Mouse (Mus musculus) erythroblast, embryonic 14.5 days (primary cell): ENCODE data around the gene Obscn. TPM values are rescaled to one million over a fixed set of nuclear protein-coding genes. Genes with fewer than 3 reads are reported as not detected.
A peak's percentile ranks its signal among the peaks of the same experiment; 100 is the strongest.

Source experiments
- H3K27me3 ChIP-seq: 2 replicates; pipeline ENCODE4 v1.6.1; 2012; ENCODE audit warnings: inconsistent platforms; ENCODE audit not compliant: control insufficient read depth
- H3K36me3 ChIP-seq: 2 replicates; pipeline ENCODE4 v1.6.1; 2012; ENCODE audit warnings: mild to moderate bottlenecking, inconsistent platforms; ENCODE audit not compliant: control insufficient read depth
- H3K4me1 ChIP-seq: 2 replicates; pipeline ENCODE4 v1.6.1; 2012; ENCODE audit warnings: inconsistent platforms; ENCODE audit not compliant: control insufficient read depth
- H3K4me3 ChIP-seq: replicated peaks from 2 replicates; pipeline ENCODE3; 2012; ENCODE audit warnings: moderate library complexity, mild to moderate bottlenecking, inconsistent platforms
- H3K9me3 ChIP-seq: 2 replicates; pipeline ENCODE4 v1.6.1; 2012; ENCODE audit warnings: low read length, inconsistent platforms, mixed read lengths; ENCODE audit not compliant: control insufficient read depth
- GATA1 ChIP-seq: IDR thresholded peaks from 2 replicates; pipeline ENCODE4 v1.6.1; 2012; ENCODE audit warnings: low read length, inconsistent platforms, mixed read lengths
- TAL1 ChIP-seq: IDR thresholded peaks from 3 replicates; pipeline ENCODE4 v1.6.1; 2012; ENCODE audit warnings: low read length, inconsistent platforms, mixed read lengths
- polyA plus RNA-seq: library from polyadenylated mRNA; stranded (reverse); fragments of >175 nt; gene quantifications from 2 replicates; pipeline ENCODE4 v1.2.3, GENCODE M21; 2012

The Obscn gene
- 0.01 and 0.03 TPM in 2 replicates for polyA plus RNA-seq

DNA sequence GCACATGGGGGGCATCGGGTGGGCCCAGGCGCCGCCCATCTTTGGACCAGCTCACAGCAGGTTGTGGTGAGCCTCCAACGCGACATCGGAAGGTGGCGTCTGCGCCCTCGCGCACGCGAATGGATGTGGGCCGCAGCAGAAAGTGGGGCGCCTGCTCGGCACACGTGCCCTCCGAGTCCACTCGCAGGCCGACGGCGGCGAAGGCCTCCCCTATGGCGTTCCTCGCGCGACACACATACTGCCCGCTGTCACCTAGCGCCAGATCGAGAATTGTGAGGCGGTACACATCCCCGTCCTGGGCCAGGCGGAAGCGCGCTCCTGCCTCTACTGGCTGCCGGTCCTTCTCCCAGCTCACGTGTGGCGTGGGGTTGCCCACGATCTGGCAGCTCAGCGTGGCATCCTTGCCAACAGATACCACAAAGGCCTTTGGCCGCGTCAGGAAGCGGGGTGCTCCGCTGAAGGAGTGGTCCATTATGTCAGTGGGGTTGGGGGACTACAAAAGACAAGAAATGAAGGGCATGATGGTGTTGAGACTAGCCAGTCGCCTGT is at the start of gene Obscn:
Obscn (minus strand) TSS at position 499 of the 549 bp plus-strand sequence.
- TF ChIP-seq GATA1 (no peak), TAL1 (no peak)
- Histone ChIP-seq H3K27me3 (peaks cover 64% of the 10 kb centered on the region), H3K36me3 (no peaks in the 10 kb centered on the region), H3K4me3 (no peak within 1 kb of the TSS), H3K4me1 (no peaks in the 10 kb centered on the region), H3K9me3 (no peaks in the 10 kb centered on the region)

DNA sequence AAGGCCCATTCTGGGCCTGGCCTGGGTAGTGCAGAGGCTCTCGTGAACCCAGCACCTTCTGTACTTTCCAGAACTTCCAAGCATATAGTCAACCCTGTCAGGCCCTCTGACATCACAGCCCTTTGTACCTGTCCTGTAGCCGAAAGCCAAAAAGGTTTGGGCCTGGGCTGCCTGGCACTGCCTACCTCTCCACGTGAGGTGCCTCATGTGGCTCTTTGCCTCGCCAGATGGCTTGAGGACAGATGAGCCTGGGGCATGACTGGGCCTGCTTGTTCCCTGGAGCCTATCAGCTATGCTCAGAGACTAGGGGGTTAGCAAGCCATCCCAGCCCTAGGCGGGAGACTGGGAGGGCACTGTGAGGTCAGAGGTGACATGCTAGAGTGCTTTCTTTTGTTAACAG is 49.3 kb upstream of the Obscn start:
- peaks cover 68% of the 10 kb centered on the region for H3K4me1 ChIP-seq
- no peak for TF ChIP-seq TAL1
- TF ChIP-seq GATA1, result no peak

DNA sequence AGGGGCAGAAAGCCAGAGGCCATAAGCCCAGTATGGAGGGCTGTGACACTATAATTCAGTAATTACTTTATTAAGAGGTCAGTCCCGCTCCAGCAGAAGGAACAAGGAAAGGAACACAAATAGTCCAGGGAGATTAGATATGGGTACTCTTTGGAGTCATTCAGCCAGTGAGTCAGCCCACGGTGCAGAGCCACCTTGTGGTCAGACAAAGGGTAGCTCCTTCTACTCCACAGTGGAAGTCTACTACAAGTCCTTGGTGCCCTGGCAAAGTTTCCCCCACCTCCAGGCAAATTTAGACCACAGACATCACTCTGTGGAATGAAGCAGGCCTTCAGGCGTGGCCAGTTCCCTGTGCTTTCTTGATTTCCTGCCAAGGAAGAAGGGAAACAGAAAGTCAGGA is 47.6 kb upstream of the Obscn start:
- Histone ChIP-seq H3K4me3 (no peak overlapping the region), H3K4me1 (peaks cover 56% of the 10 kb centered on the region), H3K27me3 (peaks cover 13% of the 10 kb centered on the region), H3K36me3 (peaks cover 58% of the 10 kb centered on the region), H3K9me3 (no peaks in the 10 kb centered on the region)
- TF ChIP-seq TAL1, result no peak
- TF ChIP-seq GATA1, result 0 out of 2 replicates have a peak, but pooled peaks have one; percentile 17

More for the DNA sequence above, 49.3 kb upstream of the Obscn start:
- Histone ChIP-seq H3K27me3 (no peaks in the 10 kb centered on the region; the same call in 1 of the 2 replicates), H3K4me3 (no peak overlapping the region), H3K36me3 (peaks cover 63% of the 10 kb centered on the region), H3K9me3 (no peaks in the 10 kb centered on the region)

DNA sequence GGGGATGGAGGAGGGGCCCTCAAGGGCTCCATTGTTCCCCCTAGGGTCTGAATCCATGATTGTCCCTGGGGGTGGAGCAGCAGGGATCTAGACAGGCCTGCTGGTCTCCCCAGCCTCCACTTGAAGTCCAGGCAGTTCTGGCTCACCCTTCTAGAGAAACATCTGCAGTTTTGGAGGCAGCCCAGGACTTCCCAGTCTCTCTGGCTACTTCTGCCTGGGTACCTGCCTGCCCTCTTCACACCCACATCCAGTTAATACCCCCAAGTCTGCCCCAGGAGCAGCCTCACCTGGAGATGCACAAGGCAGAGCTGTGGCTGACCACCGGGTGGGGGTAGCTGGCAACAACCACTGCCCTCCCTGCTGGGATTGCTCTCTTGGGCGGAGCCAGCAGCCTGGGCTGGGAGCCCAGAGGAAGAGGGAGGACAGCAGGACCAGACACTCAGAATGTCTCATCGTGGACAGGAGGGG is 46.7 kb upstream of the Obscn start, which contains the start of gene Gjc2:
Gjc2 (minus strand) TSS at position 350 of the 468 bp plus-strand sequence.
- TF ChIP-seq TAL1, result no peak
- TF ChIP-seq GATA1, result no peak
- Histone ChIP-seq H3K27me3 (peaks cover 22% of the 10 kb centered on the region), H3K4me3 (no peak within 1 kb of the TSS), H3K4me1 (peaks cover 50% of the 10 kb centered on the region), H3K9me3 (no peaks in the 10 kb centered on the region), H3K36me3 (peaks cover 55% of the 10 kb centered on the region)

DNA sequence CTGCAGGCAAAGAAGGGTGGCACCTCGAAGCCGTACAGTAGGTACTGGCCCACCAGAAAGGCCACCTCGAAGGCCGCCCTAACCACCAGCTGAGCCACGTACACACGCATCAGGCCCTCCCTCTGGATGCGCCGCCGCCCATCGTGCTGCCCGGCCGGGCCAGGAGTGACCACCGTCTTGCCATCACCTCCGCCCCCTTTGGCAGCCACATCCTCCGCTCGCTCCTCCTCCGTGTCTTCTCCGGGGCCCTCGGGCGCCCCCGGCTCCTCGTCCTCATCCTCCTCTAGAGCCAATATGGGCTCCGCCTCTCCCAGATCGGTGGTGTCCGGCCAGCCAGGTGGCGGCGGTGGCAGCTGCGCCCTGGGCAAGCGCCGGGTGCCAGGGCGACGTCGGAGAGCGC is 40.7 kb upstream of the Obscn start:
- TF ChIP-seq TAL1 (no peak), GATA1 (no peak)
- Histone ChIP-seq H3K4me1 (peaks cover 53% of the 10 kb centered on the region), H3K36me3 (no peaks in the 10 kb centered on the region), H3K27me3 (peaks cover 59% of the 10 kb centered on the region), H3K4me3 (no peak overlapping the region), H3K9me3 (peaks cover 15% of the 10 kb centered on the region)

DNA sequence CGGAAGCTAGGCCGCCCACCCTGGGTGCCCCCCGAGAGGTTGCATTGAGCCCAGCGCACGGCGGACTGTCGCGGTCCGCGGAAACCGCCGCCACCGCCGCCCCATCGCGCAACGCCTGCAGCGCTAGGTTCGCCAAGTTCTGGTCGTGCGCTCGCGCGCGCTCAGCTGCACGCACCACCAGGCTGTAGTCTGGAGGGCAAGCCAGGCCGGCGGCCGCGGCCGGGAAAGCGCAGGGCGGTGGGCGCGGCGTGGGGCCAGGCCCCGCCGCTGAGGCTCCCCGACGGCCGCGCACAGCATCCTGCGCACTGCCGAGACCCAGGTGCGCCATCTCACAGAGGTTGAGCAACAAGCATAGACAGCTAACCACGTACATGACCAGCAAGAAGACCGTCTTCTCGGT is 40.3 kb upstream of the Obscn start:
- Histone ChIP-seq H3K4me1 (peaks cover 50% of the 10 kb centered on the region), H3K4me3 (no peak overlapping the region), H3K36me3 (no peaks in the 10 kb centered on the region), H3K27me3 (peaks cover 59% of the 10 kb centered on the region), H3K9me3 (peaks cover 15% of the 10 kb centered on the region)
- TF ChIP-seq GATA1, result no peak
- no peak for TF ChIP-seq TAL1

DNA sequence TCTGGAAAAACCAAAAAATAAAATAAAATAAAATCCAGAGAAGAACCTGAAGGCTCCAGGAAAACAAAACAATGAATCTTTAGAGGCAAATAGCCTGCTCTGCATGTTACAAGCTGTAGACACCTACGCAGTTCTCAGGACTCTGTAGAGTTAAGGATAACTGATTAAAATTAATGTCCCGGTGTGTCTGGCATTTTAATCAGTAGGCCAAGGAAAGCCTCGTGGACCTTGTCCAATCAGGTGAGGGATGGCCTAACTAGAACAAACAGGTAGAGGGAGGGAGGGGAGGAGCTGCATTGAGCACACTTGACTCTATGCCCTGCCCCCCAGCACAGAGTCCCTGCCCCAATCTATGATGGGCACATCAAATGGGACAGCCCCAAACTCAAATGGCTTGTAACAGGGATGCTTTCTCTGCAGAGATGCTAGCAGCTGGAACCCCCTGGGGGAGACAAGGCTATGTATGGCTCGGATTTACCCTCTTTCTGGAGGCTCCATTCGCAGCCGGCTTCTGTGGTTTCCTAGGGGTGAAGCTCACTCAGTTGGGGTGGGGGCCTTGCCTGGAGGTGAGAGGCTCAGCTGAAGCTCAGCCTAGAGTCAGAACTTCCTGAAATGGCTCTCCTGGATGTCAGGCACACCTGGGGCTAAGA is 38.1 kb upstream of the Obscn start:
- H3K4me1 ChIP-seq, result peaks cover 50% of the 10 kb centered on the region
- H3K9me3 ChIP-seq, result peaks cover 15% of the 10 kb centered on the region
- H3K36me3 ChIP-seq, result no peaks in the 10 kb centered on the region
- TF ChIP-seq GATA1, result no peak
- TF ChIP-seq TAL1, result no peak
- peaks cover 51% of the 10 kb centered on the region for H3K27me3 ChIP-seq
- H3K4me3 ChIP-seq, result no peak overlapping the region

DNA sequence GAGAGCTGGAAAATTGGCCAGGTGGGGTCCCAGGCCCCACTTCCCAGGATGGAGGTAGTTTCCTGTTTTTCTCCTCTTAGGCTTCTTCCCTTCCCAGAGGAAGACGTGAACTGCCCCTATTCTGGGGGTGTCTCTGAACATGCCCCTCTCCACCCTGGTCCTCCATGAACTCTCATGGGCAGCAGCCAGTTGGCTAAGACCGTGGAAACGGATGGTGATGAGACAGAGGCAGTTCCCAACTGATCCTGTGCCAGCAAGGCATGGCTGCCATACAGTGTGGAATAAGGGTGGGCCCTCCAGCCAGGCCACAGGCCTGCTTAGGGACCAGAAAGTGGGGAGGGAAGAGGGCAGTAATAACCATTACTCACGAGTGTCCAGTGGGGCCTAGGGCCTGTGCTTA is 34.3 kb upstream of the Obscn start:
- H3K4me1 ChIP-seq, result peaks cover 74% of the 10 kb centered on the region
- no peak overlapping the region for H3K4me3 ChIP-seq
- no peaks in the 10 kb centered on the region for H3K9me3 ChIP-seq
- H3K27me3 ChIP-seq, result peaks cover 13% of the 10 kb centered on the region
- TF ChIP-seq GATA1 (no peak), TAL1 (no peak)
- H3K36me3 ChIP-seq, result no peaks in the 10 kb centered on the region; the same call in 1 of the 2 replicates

DNA sequence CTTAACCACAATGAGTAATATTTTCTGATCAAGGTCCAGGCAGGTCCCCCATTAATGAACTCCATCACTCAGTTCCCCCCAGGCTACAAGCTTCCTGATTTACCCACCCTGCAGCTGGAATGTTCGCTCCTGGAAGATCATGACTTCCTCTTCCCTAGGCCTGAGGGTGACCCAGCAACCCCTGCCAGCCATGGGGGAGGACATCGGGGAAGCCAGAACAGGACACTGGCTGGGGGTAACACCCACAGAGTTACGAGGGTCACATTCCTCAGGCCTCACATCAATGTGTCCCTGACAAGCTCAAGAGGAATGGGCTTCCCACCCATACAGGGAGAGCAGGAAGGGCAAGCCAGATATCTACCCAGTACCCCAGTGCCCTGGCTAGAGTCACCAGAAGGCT is 33.6 kb upstream of the Obscn start:
- peaks cover 77% of the 10 kb centered on the region for H3K4me1 ChIP-seq
- H3K36me3 ChIP-seq, result no peaks in the 10 kb centered on the region; the same call in 1 of the 2 replicates
- TF ChIP-seq GATA1 (no peak), TAL1 (no peak)
- no peaks in the 10 kb centered on the region for H3K9me3 ChIP-seq
- no peak overlapping the region for H3K4me3 ChIP-seq
- H3K27me3 ChIP-seq, result peaks cover 6% of the 10 kb centered on the region
